Mouse (Mus musculus) urinary bladder, adult 18-20 months (tissue): ENCODE measurements around the gene Scamp1.

Experiments used
- DNase-seq, 2 experiments: peaks; one replicate each; pipeline ENCODE4 v3.0.0; 2022; ENCODE audit warnings: low spot score in 2 of 2, mixed read lengths in 2 of 2

Scamp1 gene

GRCm38 (mm10) chr13:94279420-94279819 is 6.2 kb downstream of the Scamp1 start:
- no peak for DNase-seq

- DNase-seq: no peak
These were observed 14.4 kb downstream of the Scamp1 start for GRCm38 (mm10) chr13:94271284-94271683.

GRCm38 (mm10) chr13:94268201-94268600 is 17.5 kb downstream of the Scamp1 start:
- no peak for DNase-seq

GRCm38 (mm10) chr13:94267190-94267589 is 18.5 kb downstream of the Scamp1 start:
- no peak for DNase-seq

GRCm38 (mm10) chr13:94266530-94266929 is 19.1 kb downstream of the Scamp1 start:
- DNase-seq: no peak

GRCm38 (mm10) chr13:94265291-94265690 is 20.4 kb downstream of the Scamp1 start:
- DNase-seq: no peak

GRCm38 (mm10) chr13:94263943-94264342 is 21.7 kb downstream of the Scamp1 start:
- DNase-seq: no peak

- DNase-seq: no peak
These were observed 23.1 kb downstream of the Scamp1 start for GRCm38 (mm10) chr13:94262551-94262950.

GRCm38 (mm10) chr13:94261624-94262023 is 24.0 kb downstream of the Scamp1 start:
- no peak for DNase-seq

GRCm38 (mm10) chr13:94260961-94261360 is 24.7 kb downstream of the Scamp1 start:
- peak in 1 of 2 experiments; percentile 50 for DNase-seq

GRCm38 (mm10) chr13:94259210-94259609 is 26.4 kb downstream of the Scamp1 start:
- no peak for DNase-seq

- DNase-seq: no peak
These were observed 27.1 kb downstream of the Scamp1 start for GRCm38 (mm10) chr13:94258530-94258929.

- no peak for DNase-seq
These were observed 27.9 kb downstream of the Scamp1 start for GRCm38 (mm10) chr13:94257711-94258110.

- no peak for DNase-seq
These were observed 30.5 kb downstream of the Scamp1 start for GRCm38 (mm10) chr13:94255176-94255575.

GRCm38 (mm10) chr13:94254286-94254685 is 31.4 kb downstream of the Scamp1 start:
- no peak for DNase-seq

- DNase-seq: no peak
These were observed 32.6 kb downstream of the Scamp1 start for GRCm38 (mm10) chr13:94253052-94253451.

- no peak for DNase-seq
These were observed 34.9 kb downstream of the Scamp1 start for GRCm38 (mm10) chr13:94250761-94251160.

- no peak for DNase-seq
These were observed 35.5 kb downstream of the Scamp1 start for GRCm38 (mm10) chr13:94250188-94250587.

- DNase-seq: no peak
These were observed 42.8 kb downstream of the Scamp1 start for GRCm38 (mm10) chr13:94242897-94243296.

GRCm38 (mm10) chr13:94241892-94242524 is 43.6 kb downstream of the Scamp1 start:
- no peak for DNase-seq

GRCm38 (mm10) chr13:94240873-94241272 is 44.8 kb downstream of the Scamp1 start:
- DNase-seq: no peak

- no peak for DNase-seq
These were observed 45.5 kb downstream of the Scamp1 start for GRCm38 (mm10) chr13:94240111-94240510.

- DNase-seq: no peak
These were observed 46.2 kb downstream of the Scamp1 start for GRCm38 (mm10) chr13:94239488-94239887.

- no peak for DNase-seq
These were observed 53.8 kb downstream of the Scamp1 start for GRCm38 (mm10) chr13:94231871-94232270.
